Mouse (Mus musculus): Measurements from ENCODE around the gene B4gat1. TPM values are rescaled to one million over a fixed set of nuclear protein-coding genes. Genes with fewer than 3 reads are reported as not detected.
A peak's percentile ranks its signal among the peaks of the same experiment; 100 is the strongest.

B4gat1 gene
- polyA plus RNA-seq, 1 experiment = 9.7 TPM

GRCm38 (mm10) chr19:5040862-5041523, 2.4 kb downstream of the B4gat1 start, which contains the start of gene Brms1:
TSS of gene Brms1 (plus strand) at chr19:5041354.
- peak; percentile 77 to 82 for DNase-seq (ENCODE audit: low read depth in 1 of 2, low spot score in 2 of 2)
- 4% methylated on average over 40 of the region's 40 CpGs for WGBS
- peak within 1 kb of the TSS; percentile 86 for H3K4me3 ChIP-seq (ENCODE audit: extremely low read depth, insufficient read depth, insufficient read length)

DNA sequence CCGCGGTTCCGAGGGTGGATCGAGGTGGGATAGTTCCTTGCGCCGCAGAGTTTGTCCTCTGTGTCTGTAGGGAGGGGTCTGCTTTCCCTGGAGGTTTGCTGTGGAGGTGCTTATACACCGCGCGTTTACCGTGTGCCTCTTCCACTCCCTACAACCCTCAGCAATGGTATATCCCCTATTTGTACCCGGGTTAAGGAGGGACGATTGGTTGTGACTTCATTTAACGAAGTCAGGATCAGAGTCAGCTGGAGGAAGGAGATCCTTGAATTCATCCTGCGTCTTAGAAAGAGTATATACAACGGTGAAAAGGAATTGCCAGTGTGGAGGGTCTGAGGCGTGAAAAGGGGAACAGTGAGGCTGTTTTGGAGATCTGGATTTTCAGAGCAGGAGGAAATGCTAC, 3.0 kb downstream of the B4gat1 start:
- Histone ChIP-seq H3K27me3 (ENCODE audit: control insufficient read depth, insufficient read depth, low read length) (peaks cover 2% of the 10 kb centered on the region; the same call in 1 of the 2 replicates), H3K4me1 (ENCODE audit: control insufficient read depth, insufficient read depth, insufficient read length) (peaks cover 16% of the 10 kb centered on the region), H3K36me3 (ENCODE audit: control insufficient read depth, insufficient read depth, low read length) (peaks cover 3% of the 10 kb centered on the region), H3K4me3 (ENCODE audit: extremely low read depth, insufficient read depth, insufficient read length) (peak overlapping the region; percentile 86), H3K27ac (ENCODE audit: insufficient read depth, low read length) (peak overlapping the region; percentile 36)
- no peak for TF ChIP-seq CTCF (IDR thresholded peaks at IDR 0.05; ENCODE audit: extremely low read depth, insufficient read depth, insufficient read length, insufficient replicate concordance)
- no peak for TF ChIP-seq POLR2A (IDR thresholded peaks at IDR 0.05; ENCODE audit: low read depth, low read length)
- under 1% methylated on average over 16 of the region's 16 CpGs for WGBS
- no peak for DNase-seq (ENCODE audit: low read depth in 1 of 2, low spot score in 2 of 2)

More at GRCm38 (mm10) chr19:5040862-5041523, 2.4 kb downstream of the B4gat1 start, which contains the start of gene Brms1:
- Histone ChIP-seq H3K27ac (ENCODE audit: insufficient read depth, low read length) (peak within 1 kb of the TSS; percentile 43), H3K27me3 (ENCODE audit: control insufficient read depth, insufficient read depth, low read length) (peaks cover 2% of the 10 kb centered on the region; the same call in 1 of the 2 replicates), H3K36me3 (ENCODE audit: control insufficient read depth, insufficient read depth, low read length) (peaks cover 1% of the 10 kb centered on the region; the same call in 1 of the 2 replicates), H3K4me1 (ENCODE audit: control insufficient read depth, insufficient read depth, insufficient read length) (peaks cover 16% of the 10 kb centered on the region)
- TF ChIP-seq POLR2A (IDR thresholded peaks at IDR 0.05; ENCODE audit: low read depth, low read length) (peak; percentile 52), CTCF (IDR thresholded peaks at IDR 0.05; ENCODE audit: extremely low read depth, insufficient read depth, insufficient read length, insufficient replicate concordance) (no peak)

- no peak for DNase-seq (ENCODE audit: low read depth in 1 of 2, low spot score in 2 of 2)
- H3K27ac ChIP-seq (ENCODE audit: insufficient read depth, low read length) = no peak overlapping the region
- H3K4me1 ChIP-seq (ENCODE audit: control insufficient read depth, insufficient read depth, insufficient read length) = peaks cover 2% of the 10 kb centered on the region; the same call in 1 of the 2 replicates
- H3K4me3 ChIP-seq (ENCODE audit: extremely low read depth, insufficient read depth, insufficient read length) = no peak overlapping the region
- H3K27me3 ChIP-seq (ENCODE audit: control insufficient read depth, insufficient read depth, low read length) = no peaks in the 10 kb centered on the region
- H3K36me3 ChIP-seq (ENCODE audit: control insufficient read depth, insufficient read depth, low read length) = peaks cover 21% of the 10 kb centered on the region
- TF ChIP-seq CTCF (IDR thresholded peaks at IDR 0.05; ENCODE audit: extremely low read depth, insufficient read depth, insufficient read length, insufficient replicate concordance) = no peak
- TF ChIP-seq POLR2A (IDR thresholded peaks at IDR 0.05; ENCODE audit: low read depth, low read length) = no peak
- 84% methylated on average over 4 of the region's 4 CpGs for whole genome bisulfite sequencing
Observed at GRCm38 (mm10) chr19:5045531-5045930, 6.9 kb downstream of the B4gat1 start.

GRCm38 (mm10) chr19:5048138-5049056, 9.8 kb downstream of the B4gat1 start:
- DNase-seq (ENCODE audit: low read depth in 1 of 2, low spot score in 2 of 2) = no peak
- H3K27ac ChIP-seq (ENCODE audit: insufficient read depth, low read length) = no peak overlapping the region
- WGBS = 91% methylated on average over 14 of the region's 14 CpGs
- peaks cover 21% of the 10 kb centered on the region for H3K36me3 ChIP-seq (ENCODE audit: control insufficient read depth, insufficient read depth, low read length)
- peaks cover 2% of the 10 kb centered on the region; the same call in 1 of the 2 replicates for H3K4me1 ChIP-seq (ENCODE audit: control insufficient read depth, insufficient read depth, insufficient read length)
- H3K27me3 ChIP-seq (ENCODE audit: control insufficient read depth, insufficient read depth, low read length) = no peaks in the 10 kb centered on the region
- TF ChIP-seq CTCF (IDR thresholded peaks at IDR 0.05; ENCODE audit: extremely low read depth, insufficient read depth, insufficient read length, insufficient replicate concordance) (no peak), POLR2A (IDR thresholded peaks at IDR 0.05; ENCODE audit: low read depth, low read length) (no peak)
- H3K4me3 ChIP-seq (ENCODE audit: extremely low read depth, insufficient read depth, insufficient read length) = no peak overlapping the region

DNA sequence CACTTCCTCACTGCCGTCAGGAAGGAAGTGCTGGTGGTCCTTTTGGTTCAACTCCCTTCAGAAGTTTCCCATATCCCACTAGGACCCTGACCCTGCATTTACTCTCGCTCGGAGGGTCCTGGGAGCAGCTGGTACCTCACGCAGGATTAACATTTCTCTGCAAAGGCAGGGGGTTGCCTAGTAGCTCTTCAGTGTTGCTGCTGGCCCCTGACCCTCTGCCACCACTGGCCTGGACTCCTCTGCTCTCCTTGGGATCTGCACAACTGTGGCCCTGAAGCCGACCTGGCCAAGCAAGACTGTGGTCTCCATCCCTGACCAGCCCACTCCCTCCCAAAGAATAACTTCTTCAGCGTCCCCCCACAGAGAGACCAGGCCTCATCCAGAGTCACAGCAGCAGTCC, 10.7 kb downstream of the B4gat1 start:
- TF ChIP-seq POLR2A (IDR thresholded peaks at IDR 0.05; ENCODE audit: low read depth, low read length) (no peak), CTCF (IDR thresholded peaks at IDR 0.05; ENCODE audit: extremely low read depth, insufficient read depth, insufficient read length, insufficient replicate concordance) (no peak)

GRCm38 (mm10) chr19:5050047-5050905, 11.7 kb downstream of the B4gat1 start, which contains the start of gene Rin1:
TSS of gene Rin1 (plus strand) at chr19:5050481.
- no peaks in the 10 kb centered on the region for H3K27me3 ChIP-seq (ENCODE audit: control insufficient read depth, insufficient read depth, low read length)
- TF ChIP-seq CTCF (IDR thresholded peaks at IDR 0.05; ENCODE audit: extremely low read depth, insufficient read depth, insufficient read length, insufficient replicate concordance) (no peak), POLR2A (IDR thresholded peaks at IDR 0.05; ENCODE audit: low read depth, low read length) (no peak)
- H3K27ac ChIP-seq (ENCODE audit: insufficient read depth, low read length) = no peak within 1 kb of the TSS
- H3K4me3 ChIP-seq (ENCODE audit: extremely low read depth, insufficient read depth, insufficient read length) = no peak within 1 kb of the TSS; the same call in 1 of the 2 replicates
- WGBS = 27% methylated on average over 14 of the region's 14 CpGs
- peaks cover 2% of the 10 kb centered on the region; the same call in 1 of the 2 replicates for H3K4me1 ChIP-seq (ENCODE audit: control insufficient read depth, insufficient read depth, insufficient read length)
- DNase-seq (ENCODE audit: low read depth in 1 of 2, low spot score in 2 of 2) = no peak
- H3K36me3 ChIP-seq (ENCODE audit: control insufficient read depth, insufficient read depth, low read length) = peaks cover 21% of the 10 kb centered on the region

More for the DNA sequence above, 10.7 kb downstream of the B4gat1 start:
- peaks cover 21% of the 10 kb centered on the region for H3K36me3 ChIP-seq (ENCODE audit: control insufficient read depth, insufficient read depth, low read length)
- H3K4me1 ChIP-seq (ENCODE audit: control insufficient read depth, insufficient read depth, insufficient read length) = peaks cover 2% of the 10 kb centered on the region; the same call in 1 of the 2 replicates
- H3K27me3 ChIP-seq (ENCODE audit: control insufficient read depth, insufficient read depth, low read length) = no peaks in the 10 kb centered on the region
- DNase-seq (ENCODE audit: low read depth in 1 of 2, low spot score in 2 of 2) = no peak
- H3K27ac ChIP-seq (ENCODE audit: insufficient read depth, low read length) = no peak overlapping the region
- H3K4me3 ChIP-seq (ENCODE audit: extremely low read depth, insufficient read depth, insufficient read length) = no peak overlapping the region
- 92% methylated on average over 6 of the region's 6 CpGs for WGBS
